Mouse (Mus musculus): ENCODE data around the gene Scn4b.

- TF ChIP-seq CTCF (IDR thresholded peaks at IDR 0.05; ENCODE audit: borderline replicate concordance, insufficient read depth, low read length) (no peak), POLR2A (IDR thresholded peaks at IDR 0.05; ENCODE audit: low read depth, low read length) (no peak)
Observed at GRCm38 (mm10) chr9:45170150-45170549, 32.0 kb downstream of the Scn4b start.
